Mouse (Mus musculus) c-Kit-positive CD71-negative TER-119-negative erythroid progenitor cells, embryonic 14.5 days (primary cell): ENCODE results near the gene Ercc1.

Experiments used
- DNase-seq: peaks from one replicate; pipeline ENCODE4 v3.0.0-alpha.2; 2013; ENCODE audit warnings: low read depth

Gene Ercc1

GRCm38 (mm10) chr7:19309278-19309883, 35.2 kb upstream of the Ercc1 start:
- DNase-seq = no peak

GRCm38 (mm10) chr7:19309884-19310641, 34.5 kb upstream of the Ercc1 start, which contains the start of gene Fosb:
Fosb (minus strand) TSS chr7:19310051.
- DNase-seq = peak; percentile 93

- no peak for DNase-seq
These were observed 32.6 kb upstream of the Ercc1 start for GRCm38 (mm10) chr7:19311991-19312390.

GRCm38 (mm10) chr7:19314033-19314432, 30.5 kb upstream of the Ercc1 start:
- no peak for DNase-seq

GRCm38 (mm10) chr7:19316451-19317161, 28.0 kb upstream of the Ercc1 start:
- no peak for DNase-seq

GRCm38 (mm10) chr7:19318201-19318600, 26.4 kb upstream of the Ercc1 start:
- no peak for DNase-seq

GRCm38 (mm10) chr7:19318676-19319075, 25.9 kb upstream of the Ercc1 start:
- DNase-seq = no peak

GRCm38 (mm10) chr7:19319458-19319857, 25.1 kb upstream of the Ercc1 start:
- DNase-seq = no peak

- DNase-seq = peak; percentile 96
These were observed 24.7 kb upstream of the Ercc1 start for GRCm38 (mm10) chr7:19319906-19320305.

- DNase-seq = no peak
These were observed 23.9 kb upstream of the Ercc1 start for GRCm38 (mm10) chr7:19320637-19321036.

GRCm38 (mm10) chr7:19321464-19321863, 23.1 kb upstream of the Ercc1 start:
- DNase-seq = no peak

- no peak for DNase-seq
These were observed 22.1 kb upstream of the Ercc1 start for GRCm38 (mm10) chr7:19322489-19322888.

- no peak for DNase-seq
These were observed 20.4 kb upstream of the Ercc1 start for GRCm38 (mm10) chr7:19324221-19324620.

GRCm38 (mm10) chr7:19325262-19326199, 19.0 kb upstream of the Ercc1 start:
- no peak for DNase-seq

GRCm38 (mm10) chr7:19326359-19326758, 18.2 kb upstream of the Ercc1 start:
- DNase-seq = peak; percentile 87

- no peak for DNase-seq
These were observed 17.4 kb upstream of the Ercc1 start for GRCm38 (mm10) chr7:19327128-19327527.

GRCm38 (mm10) chr7:19327782-19328181, 16.8 kb upstream of the Ercc1 start:
- DNase-seq = no peak

GRCm38 (mm10) chr7:19328425-19328824, 16.2 kb upstream of the Ercc1 start:
- no peak for DNase-seq

- no peak for DNase-seq
These were observed 12.7 kb upstream of the Ercc1 start for GRCm38 (mm10) chr7:19331910-19332309.

GRCm38 (mm10) chr7:19332709-19333352, 11.7 kb upstream of the Ercc1 start:
- no peak for DNase-seq

GRCm38 (mm10) chr7:19335583-19335982, 9.0 kb upstream of the Ercc1 start:
- no peak for DNase-seq
